Mouse (Mus musculus) liver, adult 2 months (tissue): ENCODE data around the gene Ppef1.

Experiments
- CTCF ChIP-seq: fragments of 200-500 bp; IDR thresholded peaks from 2 replicates; pipeline ENCODE4 v1.5.1; 2011; ENCODE audit warnings: low read depth, low read length, control low read depth
- POLR2A ChIP-seq: fragments of 200-500 bp; IDR thresholded peaks from 2 replicates; pipeline ENCODE4 v1.6.1; 2011; ENCODE audit warnings: low read length, control low read depth; ENCODE audit not compliant: insufficient read depth; ENCODE audit errors: extremely low read depth

- no peak for TF ChIP-seq POLR2A
- TF ChIP-seq CTCF = no peak
Observed at GRCm38 (mm10) chrX:160588523-160588922, 147.0 kb downstream of the Ppef1 start.
